ENCODE assay signal across 9 mouse cellular contexts in the genomic region with DNA sequence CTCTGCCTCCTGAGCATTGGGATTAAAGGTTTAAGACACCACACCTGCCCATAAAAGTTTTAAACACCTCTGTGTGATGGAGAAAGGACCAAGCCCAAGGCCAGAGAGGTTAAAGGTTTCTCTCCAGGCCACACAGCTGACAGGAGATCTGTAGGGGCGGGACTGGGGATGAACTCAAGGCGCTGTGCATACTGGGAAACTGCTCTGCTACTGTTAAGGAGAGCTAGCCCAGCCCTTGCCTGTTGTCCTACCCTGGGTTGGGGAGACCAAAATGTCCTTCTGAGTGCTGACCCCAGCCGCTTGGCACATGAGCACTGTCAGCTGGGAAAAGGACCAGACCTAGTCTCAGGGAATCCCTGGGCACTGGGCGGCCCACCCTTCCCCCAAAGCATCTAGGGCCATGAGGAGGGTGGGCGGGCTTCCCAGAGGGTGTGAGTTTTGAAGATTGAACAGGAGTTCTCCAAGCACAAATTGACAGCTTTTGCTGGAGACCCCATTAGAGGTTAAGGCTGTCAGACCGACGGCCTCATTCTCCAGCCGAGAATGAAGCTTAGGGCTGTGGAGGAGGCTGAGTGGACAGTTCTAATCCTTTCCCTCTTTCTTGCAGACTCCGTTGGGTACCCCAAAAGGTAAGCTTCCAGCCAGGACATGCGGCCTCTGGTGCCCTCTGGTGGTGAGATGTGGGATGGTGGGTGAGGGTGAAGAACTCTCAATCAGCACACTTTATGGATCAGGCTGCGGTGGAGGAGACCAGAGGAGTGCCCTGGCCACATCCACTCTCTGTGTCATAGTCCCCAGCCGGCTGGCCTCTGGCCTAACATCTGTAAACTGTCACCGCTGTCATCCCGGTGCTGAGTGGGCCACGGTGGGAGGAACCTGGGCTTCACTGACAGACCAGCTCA. TPM values are rescaled to one million over a fixed set of nuclear protein-coding genes. Genes with fewer than 3 reads are reported as not detected.
DNase-seq lines count a peak whose midpoint lies in the region; ATAC-seq and TF ChIP-seq lines count a peak whose summit lies in the region.
"Had no signal": no experiment of that assay in that cellular context is flagged by ENCODE, and none has a peak within 500 bp of the region (broad histone marks: within the 10 kb centered on the region; RNA-seq: fewer than 3 reads in every experiment).

No protein-coding gene starts in this region.

- H3K27me3 ChIP-seq in ES-Bruce4 (ENCODE audit: control insufficient read depth, insufficient read depth, low read length, poor library complexity, severe bottlenecking) = no peaks in the 10 kb centered on the region
- H3K27me3 ChIP-seq in forebrain, embryonic 15.5 days = no peaks in the 10 kb centered on the region
- no peaks in the 10 kb centered on the region for H3K27me3 ChIP-seq in thymus, adult 2 months (ENCODE audit: control insufficient read depth, insufficient read depth, low read length)

- peak; percentile 89 to 94 for DNase-seq in heart, postnatal 36 days
- peak; percentile 78 to 92 for DNase-seq in layer of hippocampus, adult 18-20 months (ENCODE audit: low spot score in 2 of 2)
- peak; percentile 89 for DNase-seq in lung, adult 2 months
- DNase-seq in thymus, adult 2 months = peak; percentile 92

- TF ChIP-seq POLR2A in ES-Bruce4 (IDR thresholded peaks at IDR 0.05; ENCODE audit: insufficient read depth, low read length) = no peak
- no peak for TF ChIP-seq POLR2A in lung, adult 2 months (IDR thresholded peaks at IDR 0.05; ENCODE audit: borderline replicate concordance, extremely low read depth, low read depth, low read length)
- no peak for TF ChIP-seq POLR2A in thymus, adult 2 months (IDR thresholded peaks at IDR 0.05; ENCODE audit: control insufficient read depth, extremely low read depth, insufficient read depth, low read length, poor library complexity)

- no peak overlapping the region for H3K4me2 ChIP-seq in forebrain, embryonic 15.5 days (replicated peaks)

- H3K9me3 ChIP-seq in ES-Bruce4 (replicated peaks; ENCODE audit: control insufficient read depth, insufficient read depth, low read length, poor library complexity, severe bottlenecking) = no peaks in the 10 kb centered on the region
- H3K9me3 ChIP-seq in forebrain, embryonic 15.5 days = no peaks in the 10 kb centered on the region

- H3K4me3 ChIP-seq in ES-Bruce4 (ENCODE audit: low read depth, low read length) = no peak overlapping the region
- H3K4me3 ChIP-seq in forebrain, embryonic 15.5 days = no peak overlapping the region
- no peak overlapping the region for H3K4me3 ChIP-seq in lung, adult 2 months (replicated peaks; ENCODE audit: extremely low read depth, low read depth, low read length)
- no peak overlapping the region for H3K4me3 ChIP-seq in thymus, adult 2 months (ENCODE audit: control insufficient read depth, insufficient read depth, low read length)
- H3K4me3 ChIP-seq: erythroblast, embryonic 14.5 days had no signal

- no peak overlapping the region for H3K9ac ChIP-seq in ES-Bruce4 (ENCODE audit: low read depth, poor library complexity, severe bottlenecking)
- no peak overlapping the region for H3K9ac ChIP-seq in forebrain, embryonic 15.5 days (replicated peaks)

- TF ChIP-seq EP300 in ES-Bruce4 (IDR thresholded peaks at IDR 0.05; ENCODE audit: insufficient read depth, low read depth, low read length) = peak; percentile 44; the same call in 1 of the 2 replicates

- no peaks in the 10 kb centered on the region for H3K4me1 ChIP-seq in ES-Bruce4 (ENCODE audit: control insufficient read depth, insufficient read depth, low read length)
- H3K4me1 ChIP-seq in forebrain, embryonic 15.5 days = no peaks in the 10 kb centered on the region; the same call in 1 of the 2 replicates
- 0 out of 2 replicates have a peak, but pooled peaks cover 5% of the 10 kb centered on the region for H3K4me1 ChIP-seq in lung, adult 2 months (ENCODE audit: control insufficient read depth, insufficient read depth, low read length)
- peaks cover 5% of the 10 kb centered on the region; the same call in 1 of the 2 replicates for H3K4me1 ChIP-seq in thymus, adult 2 months (replicated peaks; ENCODE audit: control insufficient read depth, insufficient read depth, low read length)

- WGBS in forebrain, embryonic 15.5 days = 22% methylated on average over 15 of the region's 15 CpGs
- WGBS in lung, adult 2 months = 32% methylated on average over 15 of the region's 15 CpGs
- 48% methylated on average over 15 of the region's 15 CpGs for WGBS in thymus, adult 2 months

- no peaks in the 10 kb centered on the region for H3K36me3 ChIP-seq in ES-Bruce4 (ENCODE audit: control insufficient read depth, insufficient read depth, low read length, poor library complexity, severe bottlenecking)
- H3K36me3 ChIP-seq in forebrain, embryonic 15.5 days = peaks cover 75% of the 10 kb centered on the region
- H3K36me3 ChIP-seq in thymus, adult 2 months (ENCODE audit: control insufficient read depth, insufficient read depth, low read length) = 0 out of 2 replicates have a peak, but pooled peaks cover 3% of the 10 kb centered on the region

- H3K27ac ChIP-seq in ES-Bruce4 (ENCODE audit: insufficient read depth, low read length) = no peak overlapping the region
- 0 out of 2 replicates have a peak overlapping the region, but pooled peaks have one; percentile 3 for H3K27ac ChIP-seq in forebrain, embryonic 15.5 days (replicated peaks)
- H3K27ac ChIP-seq in thymus, adult 2 months (ENCODE audit: control insufficient read depth, insufficient read depth, low read length) = no peak overlapping the region

- peak; percentile 46; the same call in 1 of the 2 replicates for ATAC-seq in cerebellum, adult (ENCODE audit: insufficient number of reproducible peaks, low FRiP score, low TSS enrichment)
- ATAC-seq in forebrain, embryonic 15.5 days (replicated peaks) = peak; percentile 77
- peak; percentile 84 for ATAC-seq in neutrophil, adult 5-6 weeks (ENCODE audit: extremely low read depth, insufficient number of reproducible peaks, low FRiP score, poor library complexity, severe bottlenecking)

- intact Hi-C loops in heart, postnatal 36 days (cut with DNase I) = loop anchor here (1.0 kb wide), 2 partner anchors 19 to 44 kb away; a partner anchor contains a TSS

- TF ChIP-seq CTCF in ES-Bruce4 (IDR thresholded peaks at IDR 0.05; ENCODE audit: low read depth, low read length) = peak; percentile 97
- peak; percentile 96 for TF ChIP-seq CTCF in lung, adult 2 months (IDR thresholded peaks at IDR 0.05; ENCODE audit: insufficient read depth, low read length)
- peak; percentile 86 for TF ChIP-seq CTCF in thymus, adult 2 months (IDR thresholded peaks at IDR 0.05; ENCODE audit: borderline replicate concordance, control insufficient read depth, extremely low read depth, insufficient read depth, low read length, poor library complexity)

RNA-seq across cellular contexts. Expression of a gene that starts 8.8 kb away (rescaled TPM):
- polyA plus RNA-seq in ES-Bruce4 (2011; ENCODE audit: insufficient read depth, insufficient read length, low read depth, missing spikeins) = 4.0 and 6.4 TPM in 2 replicates
- polyA plus RNA-seq in forebrain, embryonic 15.5 days (2015; fragmentation: Nextera tagmentation; extraction: Ambion mirVana) = 0.66 and 0.68 TPM in 2 replicates
- total RNA-seq in heart, postnatal 36 days (2021) = under 1 TPM in 1 of 2 experiments, not detected in 1; 0.62 TPM
- total RNA-seq in layer of hippocampus, adult 18-20 months (2021) = 1 to 10 TPM in 1 of 2 experiments, under 1 TPM in 1; 0.54 to 1.3 TPM
- 4.0 and 4.8 TPM in 2 replicates for polyA plus RNA-seq in lung, adult 2 months (2012; rRNA removed)
- total RNA-seq in neutrophil, adult 5-6 weeks (2017) = 1.0 and 1.4 TPM in 2 replicates
- 6.6 and 6.8 TPM in 2 replicates for polyA plus RNA-seq in thymus, adult 2 months (2012; rRNA removed)
- polyA plus RNA-seq: erythroblast, embryonic 14.5 days had no signal

RNA-seq across cellular contexts. Expression of a gene that starts 18.6 kb away (rescaled TPM):
- 53.3 and 53.7 TPM in 2 replicates for polyA plus RNA-seq in ES-Bruce4 (2011; ENCODE audit: insufficient read depth, insufficient read length, low read depth, missing spikeins)
- 317 and 325 TPM in 2 replicates for polyA plus RNA-seq in forebrain, embryonic 15.5 days (2015; fragmentation: Nextera tagmentation; extraction: Ambion mirVana)
- total RNA-seq in heart, postnatal 36 days (2021) = 10 to 100 TPM; 56.0 to 87.0 TPM
- 100 to 1,000 TPM; 293 to 314 TPM for total RNA-seq in layer of hippocampus, adult 18-20 months (2021)
- polyA plus RNA-seq in lung, adult 2 months (2012; rRNA removed) = 34.2 and 38.5 TPM in 2 replicates
- total RNA-seq in neutrophil, adult 5-6 weeks (2017) = 40.6 and 42.1 TPM in 2 replicates
- polyA plus RNA-seq in thymus, adult 2 months (2012; rRNA removed) = 63.7 and 87.8 TPM in 2 replicates

RNA-seq across cellular contexts. Expression of a gene that starts 21.2 kb away (rescaled TPM):
- not detected in 2 replicates for polyA plus RNA-seq in ES-Bruce4 (2011; ENCODE audit: insufficient read depth, insufficient read length, low read depth, missing spikeins)
- 0.25 and 0.43 TPM in 2 replicates for polyA plus RNA-seq in forebrain, embryonic 15.5 days (2015; fragmentation: Nextera tagmentation; extraction: Ambion mirVana)
- not detected for total RNA-seq in heart, postnatal 36 days (2021)
- total RNA-seq in layer of hippocampus, adult 18-20 months (2021) = under 1 TPM; 0.61 to 0.89 TPM
- 0.20 TPM in 1 of 2 replicates, not detected in the other for polyA plus RNA-seq in lung, adult 2 months (2012; rRNA removed)
- 1.1 and 1.2 TPM in 2 replicates for total RNA-seq in neutrophil, adult 5-6 weeks (2017)
- 23.4 and 30.1 TPM in 2 replicates for polyA plus RNA-seq in thymus, adult 2 months (2012; rRNA removed)

RNA-seq across cellular contexts. Expression of a gene that starts 34.9 kb away (rescaled TPM):
- polyA plus RNA-seq in ES-Bruce4 (2011; ENCODE audit: insufficient read depth, insufficient read length, low read depth, missing spikeins) = 7.7 TPM in 2 replicates
- 0.83 and 0.84 TPM in 2 replicates for polyA plus RNA-seq in forebrain, embryonic 15.5 days (2015; fragmentation: Nextera tagmentation; extraction: Ambion mirVana)
- total RNA-seq in heart, postnatal 36 days (2021) = 1 to 10 TPM; 4.2 to 4.3 TPM
- 1 to 10 TPM; 1.8 to 2.5 TPM for total RNA-seq in layer of hippocampus, adult 18-20 months (2021)
- polyA plus RNA-seq in lung, adult 2 months (2012; rRNA removed) = 65.8 and 72.7 TPM in 2 replicates
- 1.0 and 2.6 TPM in 2 replicates for total RNA-seq in neutrophil, adult 5-6 weeks (2017)
- polyA plus RNA-seq in thymus, adult 2 months (2012; rRNA removed) = 15.9 and 17.1 TPM in 2 replicates

RNA-seq across cellular contexts. Expression of a gene that starts 42.2 kb away (rescaled TPM):
- 628 and 695 TPM in 2 replicates for polyA plus RNA-seq in ES-Bruce4 (2011; ENCODE audit: insufficient read depth, insufficient read length, low read depth, missing spikeins)
- 108 and 120 TPM in 2 replicates for polyA plus RNA-seq in forebrain, embryonic 15.5 days (2015; fragmentation: Nextera tagmentation; extraction: Ambion mirVana)
- 10 to 100 TPM; 50.9 to 51.2 TPM for total RNA-seq in heart, postnatal 36 days (2021)
- total RNA-seq in layer of hippocampus, adult 18-20 months (2021) = 10 to 100 TPM; 48.8 to 58.4 TPM
- 224 and 265 TPM in 2 replicates for polyA plus RNA-seq in lung, adult 2 months (2012; rRNA removed)
- 101 and 117 TPM in 2 replicates for total RNA-seq in neutrophil, adult 5-6 weeks (2017)
- polyA plus RNA-seq in thymus, adult 2 months (2012; rRNA removed) = 583 and 703 TPM in 2 replicates

Comparison
In these comparisons a context has a peak if more than half of its experiments do, and no peak if none do; other contexts are left out.
1. RNA of a gene that starts 21.2 kb away (polyA plus RNA-seq): 23.4 to 30.1 TPM in thymus, adult 2 months; 0.25 to 0.43 TPM in forebrain, embryonic 15.5 days, 0.20 TPM in lung, adult 2 months and not detected in ES-Bruce4; every median in the first group is over 10 times any median in the second.
2. Peak in every context shown above with its lines, with median percentiles within 50 percentile points of each other: CTCF ChIP-seq, ATAC-seq and DNase-seq.